Mouse (Mus musculus): ENCODE measurements around the gene Piezo1. TPM values are rescaled to one million over a fixed set of nuclear protein-coding genes. Genes with fewer than 3 reads are reported as not detected.

Gene Piezo1
- polyA plus RNA-seq, 1 experiment from 2014 or later: 15.6 TPM

DNA sequence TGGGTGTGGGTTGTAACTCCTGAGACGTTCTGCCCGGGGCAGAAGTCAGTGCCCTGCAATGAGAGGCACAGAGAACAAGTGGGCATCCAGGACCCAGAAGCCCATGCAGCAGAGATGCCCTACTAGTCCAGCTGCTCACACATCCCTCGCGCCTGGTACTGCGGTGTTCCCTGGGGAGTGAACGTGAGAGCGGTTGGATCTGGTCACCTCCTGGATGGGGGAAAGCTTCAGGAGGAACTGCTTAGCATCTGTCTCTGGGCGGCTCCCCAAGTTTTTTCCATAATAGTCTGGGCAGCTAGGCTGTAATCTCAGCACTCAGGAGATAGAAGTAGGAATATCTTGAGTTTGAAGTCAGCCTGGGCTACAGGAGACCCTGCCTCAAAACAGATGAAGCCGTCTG lies 33.9 kb upstream of the Piezo1 start:
- Histone ChIP-seq H3K4me1 (ENCODE audit: control insufficient read depth, insufficient read depth, low read length) (peaks cover 4% of the 10 kb centered on the region; the same call in 1 of the 2 replicates), H3K36me3 (ENCODE audit: control insufficient read depth, insufficient read depth, low read length) (no peaks in the 10 kb centered on the region), H3K27me3 (ENCODE audit: control insufficient read depth, insufficient read depth, low read length) (no peaks in the 10 kb centered on the region), H3K4me3 (ENCODE audit: low read depth, low read length) (no peak overlapping the region), H3K27ac (ENCODE audit: low read length) (no peak overlapping the region), H3K4me2 (replicated peaks; ENCODE audit: low read depth, low read length) (no peak overlapping the region), H3K9me3 (ENCODE audit: control insufficient read depth, low read depth, low read length) (no peaks in the 10 kb centered on the region), H3K9ac (replicated peaks; ENCODE audit: low read depth, low read length) (no peak overlapping the region)
- ATAC-seq (ENCODE audit: insufficient number of reproducible peaks, insufficient read depth, low FRiP score, low read depth): no peak
- WGBS: 83% methylated on average over 9 of the region's 9 CpGs

GRCm38 (mm10) chr8:122580926-122581325 lies 29.8 kb upstream of the Piezo1 start:
- no peaks in the 10 kb centered on the region for H3K36me3 ChIP-seq (ENCODE audit: control insufficient read depth, insufficient read depth, low read length)

DNA sequence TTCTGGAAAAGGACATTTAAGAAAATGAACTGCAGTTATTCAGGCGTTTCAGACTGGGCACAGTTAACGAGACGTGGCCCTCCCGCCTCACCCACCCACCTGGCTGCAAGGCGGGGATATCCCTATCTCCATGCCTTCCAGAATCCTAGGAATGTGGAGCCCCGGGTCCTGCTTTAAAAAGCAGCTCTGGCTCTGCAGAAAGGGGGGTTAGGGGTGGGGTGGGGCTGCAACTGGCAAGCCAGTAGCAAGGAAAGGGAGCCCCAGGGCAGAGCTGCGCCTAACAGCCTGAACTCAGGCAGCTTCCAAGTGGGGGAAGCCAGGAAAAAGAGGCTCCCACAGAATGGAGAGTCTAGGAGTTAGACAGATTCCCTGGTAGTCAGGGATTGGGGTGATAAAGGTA lies 28.1 kb upstream of the Piezo1 start:
- Histone ChIP-seq H3K27ac (ENCODE audit: low read length) (no peak overlapping the region), H3K4me1 (ENCODE audit: control insufficient read depth, insufficient read depth, low read length) (peaks cover 36% of the 10 kb centered on the region), H3K9me3 (ENCODE audit: control insufficient read depth, low read depth, low read length) (no peaks in the 10 kb centered on the region), H3K9ac (replicated peaks; ENCODE audit: low read depth, low read length) (no peak overlapping the region), H3K27me3 (ENCODE audit: control insufficient read depth, insufficient read depth, low read length) (no peaks in the 10 kb centered on the region), H3K4me2 (replicated peaks; ENCODE audit: low read depth, low read length) (no peak overlapping the region), H3K36me3 (ENCODE audit: control insufficient read depth, insufficient read depth, low read length) (peaks cover 5% of the 10 kb centered on the region; the same call in 1 of the 2 replicates), H3K4me3 (ENCODE audit: low read depth, low read length) (no peak overlapping the region)
- no peak; the same call in 1 of the 2 replicates for ATAC-seq (ENCODE audit: insufficient number of reproducible peaks, insufficient read depth, low FRiP score, low read depth)
- 27% methylated on average over 7 of the region's 7 CpGs for WGBS

More at GRCm38 (mm10) chr8:122580926-122581325, 29.8 kb upstream of the Piezo1 start:
- Histone ChIP-seq H3K4me2 (replicated peaks; ENCODE audit: low read depth, low read length) (no peak overlapping the region), H3K27me3 (ENCODE audit: control insufficient read depth, insufficient read depth, low read length) (no peaks in the 10 kb centered on the region), H3K9ac (replicated peaks; ENCODE audit: low read depth, low read length) (no peak overlapping the region), H3K27ac (ENCODE audit: low read length) (no peak overlapping the region), H3K4me3 (ENCODE audit: low read depth, low read length) (no peak overlapping the region), H3K9me3 (ENCODE audit: control insufficient read depth, low read depth, low read length) (no peaks in the 10 kb centered on the region), H3K4me1 (ENCODE audit: control insufficient read depth, insufficient read depth, low read length) (peaks cover 22% of the 10 kb centered on the region)
- WGBS: 23% methylated on average over 13 of the region's 15 CpGs
- ATAC-seq (ENCODE audit: insufficient number of reproducible peaks, insufficient read depth, low FRiP score, low read depth): no peak

- Histone ChIP-seq H3K27ac (ENCODE audit: low read length) (peak overlapping the region; percentile 74; the same call in 1 of the 2 replicates), H3K4me1 (ENCODE audit: control insufficient read depth, insufficient read depth, low read length) (peaks cover 36% of the 10 kb centered on the region), H3K9me3 (ENCODE audit: control insufficient read depth, low read depth, low read length) (no peaks in the 10 kb centered on the region), H3K9ac (replicated peaks; ENCODE audit: low read depth, low read length) (no peak overlapping the region; the same call in 1 of the 2 replicates), H3K4me2 (replicated peaks; ENCODE audit: low read depth, low read length) (peak overlapping the region; percentile 88), H3K27me3 (ENCODE audit: control insufficient read depth, insufficient read depth, low read length) (no peaks in the 10 kb centered on the region), H3K4me3 (ENCODE audit: low read depth, low read length) (peak overlapping the region; percentile 74), H3K36me3 (ENCODE audit: control insufficient read depth, insufficient read depth, low read length) (peaks cover 15% of the 10 kb centered on the region)
- ATAC-seq (ENCODE audit: insufficient number of reproducible peaks, insufficient read depth, low FRiP score, low read depth): peak; percentile 14; the same call in 1 of the 2 replicates
- 17% methylated on average over 10 of the region's 10 CpGs for WGBS
Observed at GRCm38 (mm10) chr8:122577116-122577515, 26.0 kb upstream of the Piezo1 start.

DNA sequence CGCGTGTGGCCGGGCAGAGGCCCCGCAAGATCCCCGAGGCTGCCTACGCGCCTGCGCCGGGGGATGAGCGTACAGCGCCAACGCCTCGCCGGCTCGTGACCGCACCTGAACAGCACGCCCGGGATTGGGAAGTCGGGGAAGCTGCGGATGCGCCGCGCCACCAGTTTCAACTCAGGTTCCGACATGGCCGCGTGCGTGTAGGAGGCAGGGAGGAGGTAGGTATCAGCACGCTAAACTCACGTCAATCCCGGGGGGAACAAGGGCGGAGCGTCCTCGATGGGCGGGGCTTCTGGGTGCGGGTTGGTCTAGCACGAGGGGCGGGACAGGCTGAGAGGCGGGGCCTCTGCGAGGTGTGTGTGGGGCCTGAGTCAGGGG lies 25.5 kb upstream of the Piezo1 start, which contains the start of gene Aprt:
Gene Aprt (minus strand): TSS at position 262 of the 375 bp plus-strand sequence.
- Histone ChIP-seq H3K4me2 (replicated peaks; ENCODE audit: low read depth, low read length) (peak within 1 kb of the TSS; percentile 88), H3K9ac (replicated peaks; ENCODE audit: low read depth, low read length) (peak within 1 kb of the TSS; percentile 83), H3K27me3 (ENCODE audit: control insufficient read depth, insufficient read depth, low read length) (no peaks in the 10 kb centered on the region), H3K4me3 (ENCODE audit: low read depth, low read length) (peak within 1 kb of the TSS; percentile 74), H3K36me3 (ENCODE audit: control insufficient read depth, insufficient read depth, low read length) (peaks cover 20% of the 10 kb centered on the region), H3K9me3 (ENCODE audit: control insufficient read depth, low read depth, low read length) (no peaks in the 10 kb centered on the region), H3K27ac (ENCODE audit: low read length) (peak within 1 kb of the TSS; percentile 77), H3K4me1 (ENCODE audit: control insufficient read depth, insufficient read depth, low read length) (peaks cover 36% of the 10 kb centered on the region)
- peak; percentile 89 for ATAC-seq (ENCODE audit: insufficient number of reproducible peaks, insufficient read depth, low FRiP score, low read depth)
- WGBS: under 1% methylated on average over 39 of the region's 39 CpGs

DNA sequence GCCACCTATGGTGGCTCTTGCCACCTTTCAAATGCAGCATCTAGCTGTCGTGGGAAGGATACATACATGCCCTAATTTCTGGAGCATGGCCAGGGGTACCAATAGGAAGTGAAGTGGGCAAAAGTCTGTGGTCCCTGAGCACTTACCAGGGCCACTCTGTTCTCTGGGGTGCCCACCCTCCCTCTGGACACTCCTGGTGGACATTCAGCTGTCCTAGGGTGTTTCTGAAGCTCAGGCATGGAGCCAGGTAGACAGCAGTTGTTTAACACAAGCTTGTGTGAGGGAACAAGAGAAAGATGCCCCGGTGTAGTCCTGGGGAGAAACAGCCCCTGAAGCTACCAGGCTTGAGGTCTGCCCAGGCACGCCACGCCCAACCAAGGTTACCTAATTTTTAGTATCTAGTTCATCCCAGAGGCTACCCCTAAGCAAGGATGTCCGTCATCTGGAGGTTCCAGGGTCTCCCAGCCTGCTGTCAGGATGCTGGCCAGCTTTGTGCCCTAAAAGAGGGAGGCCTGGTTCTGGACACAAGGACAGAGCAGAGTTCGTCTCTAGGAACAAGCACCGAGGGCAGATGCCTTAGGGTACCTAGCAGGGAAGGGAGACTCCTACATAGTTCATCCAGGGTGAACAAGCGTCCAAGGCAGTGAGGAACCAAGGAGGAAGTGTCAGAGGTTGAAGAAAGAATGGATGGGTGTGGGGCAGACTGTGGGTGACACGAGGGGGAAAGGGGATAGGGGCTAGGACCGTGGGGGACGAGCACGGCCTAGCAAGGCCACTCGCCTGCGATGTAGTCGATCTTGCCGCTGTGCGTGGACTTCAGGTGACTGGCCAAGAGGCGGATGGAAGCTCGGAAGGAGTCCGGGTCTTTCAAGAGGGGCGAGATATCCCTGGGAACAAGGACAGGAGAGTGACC lies 24.9 kb upstream of the Piezo1 start:
- WGBS: 13% methylated on average over 21 of the region's 21 CpGs

GRCm38 (mm10) chr8:122575286-122575685 lies 24.2 kb upstream of the Piezo1 start:
- peak overlapping the region; percentile 88 for H3K4me2 ChIP-seq (replicated peaks; ENCODE audit: low read depth, low read length)
- peaks cover 33% of the 10 kb centered on the region for H3K36me3 ChIP-seq (ENCODE audit: control insufficient read depth, insufficient read depth, low read length)
- WGBS: 55% methylated on average over 8 of the region's 8 CpGs
- ATAC-seq (ENCODE audit: insufficient number of reproducible peaks, insufficient read depth, low FRiP score, low read depth): no peak
- peaks cover 32% of the 10 kb centered on the region for H3K4me1 ChIP-seq (ENCODE audit: control insufficient read depth, insufficient read depth, low read length)
- no peak overlapping the region; the same call in 1 of the 2 replicates for H3K27ac ChIP-seq (ENCODE audit: low read length)
- H3K9ac ChIP-seq (replicated peaks; ENCODE audit: low read depth, low read length): 0 out of 2 replicates have a peak overlapping the region, but pooled peaks have one; percentile 83
- H3K9me3 ChIP-seq (ENCODE audit: control insufficient read depth, low read depth, low read length): no peaks in the 10 kb centered on the region
- no peaks in the 10 kb centered on the region for H3K27me3 ChIP-seq (ENCODE audit: control insufficient read depth, insufficient read depth, low read length)
- H3K4me3 ChIP-seq (ENCODE audit: low read depth, low read length): peak overlapping the region; percentile 74

More for the DNA sequence above, 24.9 kb upstream of the Piezo1 start:
- ATAC-seq (ENCODE audit: insufficient number of reproducible peaks, insufficient read depth, low FRiP score, low read depth): no peak
- Histone ChIP-seq H3K4me3 (ENCODE audit: low read depth, low read length) (peak overlapping the region; percentile 74), H3K9me3 (ENCODE audit: control insufficient read depth, low read depth, low read length) (no peaks in the 10 kb centered on the region), H3K9ac (replicated peaks; ENCODE audit: low read depth, low read length) (peak overlapping the region; percentile 83), H3K27me3 (ENCODE audit: control insufficient read depth, insufficient read depth, low read length) (no peaks in the 10 kb centered on the region), H3K4me2 (replicated peaks; ENCODE audit: low read depth, low read length) (peak overlapping the region; percentile 88), H3K36me3 (ENCODE audit: control insufficient read depth, insufficient read depth, low read length) (peaks cover 26% of the 10 kb centered on the region), H3K4me1 (ENCODE audit: control insufficient read depth, insufficient read depth, low read length) (peaks cover 33% of the 10 kb centered on the region), H3K27ac (ENCODE audit: low read length) (peak overlapping the region; percentile 77)

- Histone ChIP-seq H3K9me3 (ENCODE audit: control insufficient read depth, low read depth, low read length) (no peaks in the 10 kb centered on the region), H3K4me3 (ENCODE audit: low read depth, low read length) (no peak overlapping the region), H3K36me3 (ENCODE audit: control insufficient read depth, insufficient read depth, low read length) (peaks cover 39% of the 10 kb centered on the region), H3K27ac (ENCODE audit: low read length) (peak overlapping the region; percentile 55; the same call in 1 of the 2 replicates), H3K4me2 (replicated peaks; ENCODE audit: low read depth, low read length) (peak overlapping the region; percentile 88), H3K27me3 (ENCODE audit: control insufficient read depth, insufficient read depth, low read length) (no peaks in the 10 kb centered on the region), H3K9ac (replicated peaks; ENCODE audit: low read depth, low read length) (no peak overlapping the region), H3K4me1 (ENCODE audit: control insufficient read depth, insufficient read depth, low read length) (peaks cover 32% of the 10 kb centered on the region)
- 19% methylated on average over 10 of the region's 10 CpGs for WGBS
- no peak for ATAC-seq (ENCODE audit: insufficient number of reproducible peaks, insufficient read depth, low FRiP score, low read depth)
Observed at GRCm38 (mm10) chr8:122574667-122575251, 23.6 kb upstream of the Piezo1 start.

Measured in stomach, embryonic 14.5 days (tissue).